Mouse (Mus musculus) embryonic fibroblast, embryonic 13.5 days (primary cell): ENCODE results near the gene Tbata. TPM values are rescaled to one million over a fixed set of nuclear protein-coding genes. Genes with fewer than 3 reads are reported as not detected.

Experiments
- H3K27ac ChIP-seq: 2 replicates; pipeline ENCODE4 v1.5.1; 2012; ENCODE audit warnings: low read length, control low read depth, inconsistent platforms; ENCODE audit not compliant: insufficient read depth
- H3K4me1 ChIP-seq: 2 replicates; pipeline ENCODE4 v1.6.1; 2011; ENCODE audit warnings: low read length; ENCODE audit not compliant: control insufficient read depth, insufficient read depth
- H3K4me3 ChIP-seq: 2 replicates; pipeline ENCODE4 v1.5.1; 2011; ENCODE audit warnings: mild to moderate bottlenecking, control low read depth, low read length; ENCODE audit not compliant: insufficient read depth
- CTCF ChIP-seq: IDR thresholded peaks from 2 replicates; pipeline ENCODE4 v1.5.1; 2011; ENCODE audit warnings: mild to moderate bottlenecking, control low read depth, low read length, moderate library complexity, borderline replicate concordance; ENCODE audit not compliant: insufficient read depth
- POLR2A ChIP-seq: IDR thresholded peaks from 2 replicates; pipeline ENCODE4 v1.6.1; 2011; ENCODE audit warnings: low read depth, mild to moderate bottlenecking, control low read depth, low read length, moderate library complexity
- polyA plus RNA-seq: library from polyadenylated mRNA; stranded (reverse); fragments of >200 nt; gene quantifications from 2 replicates; pipeline ENCODE4 v1.2.4, GENCODE M21; 2011; ENCODE audit warnings: low read depth; ENCODE audit not compliant: missing spikeins, insufficient read length

Tbata gene
- not detected in 2 replicates for polyA plus RNA-seq

DNA sequence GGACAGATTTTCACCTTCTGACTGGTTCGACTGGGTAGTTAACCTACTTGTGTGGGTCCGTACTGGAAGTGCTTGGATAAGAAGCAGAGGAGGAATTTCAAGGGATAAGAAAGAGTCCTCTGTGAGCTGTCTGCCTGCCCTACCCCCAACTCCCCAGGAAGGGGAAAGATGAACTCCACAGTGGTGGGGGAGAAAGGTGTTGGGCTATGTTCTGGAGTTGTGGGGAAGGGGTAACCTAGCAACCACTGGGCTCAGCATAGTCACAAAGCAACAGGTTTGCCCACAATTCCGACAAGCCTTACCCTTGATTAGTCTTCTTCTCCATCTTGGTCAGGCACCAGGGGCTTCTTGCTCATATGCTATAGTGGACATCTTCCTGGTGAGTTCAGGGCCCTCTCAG lies at the start of gene Tbata:
Tbata (plus strand) TSS at position 301 of the 400 bp plus-strand sequence.
- no peak within 1 kb of the TSS for H3K27ac ChIP-seq
- no peak for TF ChIP-seq CTCF
- no peak for TF ChIP-seq POLR2A
- no peak within 1 kb of the TSS for H3K4me3 ChIP-seq
- H3K4me1 ChIP-seq: no peaks in the 10 kb centered on the region

- Histone ChIP-seq H3K4me1 (peaks cover 3% of the 10 kb centered on the region), H3K4me3 (no peak overlapping the region), H3K27ac (peak overlapping the region; percentile 56)
- TF ChIP-seq CTCF (no peak), POLR2A (no peak)
Observed at GRCm38 (mm10) chr10:61123276-61123913, 48.4 kb upstream of the Tbata start.

DNA sequence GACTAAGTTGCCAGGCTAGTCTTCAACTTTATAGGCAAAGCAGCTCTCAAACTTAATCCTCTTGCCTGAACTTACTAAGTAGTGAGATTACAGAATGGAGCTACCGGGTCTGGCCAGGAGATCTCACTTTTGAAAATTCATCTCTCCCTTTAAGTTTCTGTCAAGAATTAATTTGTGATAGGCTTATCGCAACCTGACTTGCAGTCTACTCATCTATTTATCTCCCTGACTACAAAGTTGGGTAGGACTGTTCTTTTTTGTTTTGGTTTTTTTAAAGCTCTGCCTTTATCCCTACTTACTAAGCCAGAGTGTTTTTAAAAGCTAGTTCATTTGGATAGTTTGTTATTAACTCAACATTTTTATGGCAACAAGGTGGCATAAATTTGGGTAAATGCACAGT lies 47.3 kb upstream of the Tbata start:
- Histone ChIP-seq H3K4me3 (no peak overlapping the region), H3K4me1 (peaks cover 3% of the 10 kb centered on the region), H3K27ac (no peak overlapping the region)
- no peak for TF ChIP-seq CTCF
- no peak for TF ChIP-seq POLR2A

DNA sequence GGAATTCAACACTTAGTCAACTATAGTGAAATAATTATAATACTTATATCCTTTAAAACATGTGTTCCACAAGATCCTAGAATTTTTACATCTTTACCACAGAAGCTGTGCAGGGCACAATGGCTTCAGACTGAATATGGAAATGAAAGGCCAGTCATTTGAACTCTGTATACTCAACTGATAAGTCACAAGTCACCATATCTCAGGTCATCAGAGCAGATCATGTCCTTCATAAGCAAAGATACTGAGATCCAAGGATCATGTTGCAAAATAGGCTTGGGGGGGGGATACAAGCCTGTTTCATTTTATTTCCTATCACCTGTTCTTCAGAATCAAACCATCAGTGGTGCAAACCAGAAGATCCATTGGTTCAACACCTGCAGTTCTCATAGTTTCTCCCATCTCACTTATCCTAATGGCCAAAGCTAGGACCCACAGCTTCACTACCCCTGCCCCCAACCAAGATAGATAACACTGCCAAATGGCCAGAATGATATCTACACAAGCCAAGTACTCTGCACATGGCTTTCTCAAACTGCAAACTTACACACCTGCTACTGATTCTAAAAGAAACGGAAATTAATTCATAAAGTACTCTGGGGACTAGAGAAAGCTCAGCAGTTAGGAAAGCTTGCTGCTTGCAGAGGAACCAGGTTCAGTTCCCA lies 42.9 kb upstream of the Tbata start:
- Histone ChIP-seq H3K4me3 (no peak overlapping the region), H3K27ac (no peak overlapping the region), H3K4me1 (peaks cover 3% of the 10 kb centered on the region)
- TF ChIP-seq POLR2A: no peak
- no peak for TF ChIP-seq CTCF

GRCm38 (mm10) chr10:61130959-61131358 lies 40.8 kb upstream of the Tbata start:
- TF ChIP-seq CTCF (no peak), POLR2A (no peak)
- peaks cover 1% of the 10 kb centered on the region for H3K4me1 ChIP-seq
- H3K27ac ChIP-seq: 0 out of 2 replicates have a peak overlapping the region, but pooled peaks have one; percentile 21
- H3K4me3 ChIP-seq: no peak overlapping the region

- Histone ChIP-seq H3K4me3 (no peak overlapping the region), H3K27ac (no peak overlapping the region; the same call in 1 of the 2 replicates), H3K4me1 (no peaks in the 10 kb centered on the region)
- no peak for TF ChIP-seq POLR2A
- TF ChIP-seq CTCF: no peak
Observed at GRCm38 (mm10) chr10:61134041-61134440, 37.7 kb upstream of the Tbata start.

GRCm38 (mm10) chr10:61135226-61135839 lies 36.4 kb upstream of the Tbata start:
- no peak overlapping the region for H3K4me3 ChIP-seq
- TF ChIP-seq POLR2A (no peak), CTCF (no peak)
- H3K4me1 ChIP-seq: no peaks in the 10 kb centered on the region
- no peak overlapping the region for H3K27ac ChIP-seq

GRCm38 (mm10) chr10:61137567-61137966 lies 34.2 kb upstream of the Tbata start:
- Histone ChIP-seq H3K4me1 (no peaks in the 10 kb centered on the region), H3K4me3 (no peak overlapping the region), H3K27ac (no peak overlapping the region)
- TF ChIP-seq POLR2A: no peak
- TF ChIP-seq CTCF: no peak

- no peak overlapping the region for H3K4me3 ChIP-seq
- H3K4me1 ChIP-seq: peaks cover 2% of the 10 kb centered on the region; the same call in 1 of the 2 replicates
- H3K27ac ChIP-seq: no peak overlapping the region
- no peak for TF ChIP-seq CTCF
- no peak for TF ChIP-seq POLR2A
Observed at GRCm38 (mm10) chr10:61143343-61143742, 28.4 kb upstream of the Tbata start.

- Histone ChIP-seq H3K4me1 (peaks cover 2% of the 10 kb centered on the region; the same call in 1 of the 2 replicates), H3K27ac (peak overlapping the region; percentile 85), H3K4me3 (peak overlapping the region; percentile 79)
- TF ChIP-seq CTCF (no peak), POLR2A (no peak; the same call in 1 of the 2 replicates)
Observed at GRCm38 (mm10) chr10:61145766-61146118, 26.0 kb upstream of the Tbata start.
